Mouse (Mus musculus): ENCODE results near the gene Mrpl34. TPM values are rescaled to one million over a fixed set of nuclear protein-coding genes. Genes with fewer than 3 reads are reported as not detected.

Mrpl34 gene
- polyA plus RNA-seq, 1 experiment from 2014 or later: 191 TPM

DNA sequence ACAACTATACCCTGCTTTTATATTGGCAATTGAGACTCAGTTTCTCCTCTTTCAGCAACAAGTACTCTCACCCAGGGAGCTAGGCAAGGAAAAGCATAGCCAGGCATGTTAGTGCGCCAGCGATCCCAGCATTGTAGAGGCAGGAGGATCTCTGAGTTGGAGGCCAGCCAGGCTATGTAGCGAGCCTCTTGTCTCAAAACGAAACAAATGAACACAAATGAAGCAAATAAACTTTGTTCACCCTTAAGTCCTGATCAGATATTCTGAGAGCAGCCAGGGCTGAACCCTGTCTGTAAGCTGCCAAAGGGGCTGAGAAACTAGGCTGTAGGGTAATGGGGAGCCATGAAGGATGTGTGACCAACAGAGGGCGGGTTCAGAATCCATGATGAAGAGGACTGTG, 31.1 kb downstream of the Mrpl34 start:
- Histone ChIP-seq H3K27ac (ENCODE audit: low read depth) (peak overlapping the region; percentile 57; the same call in 1 of the 2 replicates), H3K36me3 (ENCODE audit: control insufficient read depth, insufficient read depth, low read length) (peaks cover 31% of the 10 kb centered on the region), H3K27me3 (replicated peaks; ENCODE audit: control insufficient read depth, insufficient read depth, low read length) (no peaks in the 10 kb centered on the region), H3K9ac (ENCODE audit: low read length) (no peak overlapping the region), H3K4me3 (ENCODE audit: low read depth, low read length) (no peak overlapping the region), H3K9me3 (ENCODE audit: control insufficient read depth, low read length) (no peaks in the 10 kb centered on the region), H3K4me1 (replicated peaks; ENCODE audit: control insufficient read depth, insufficient read depth, low read length) (peaks cover 26% of the 10 kb centered on the region), H3K4me2 (ENCODE audit: low read length) (no peak overlapping the region)
- no peak for DNase-seq (ENCODE audit: low spot score)
- ATAC-seq (replicated peaks; ENCODE audit: low FRiP score, low TSS enrichment, low read depth): no peak
- WGBS: 88% methylated on average over 5 of the region's 5 CpGs

DNA sequence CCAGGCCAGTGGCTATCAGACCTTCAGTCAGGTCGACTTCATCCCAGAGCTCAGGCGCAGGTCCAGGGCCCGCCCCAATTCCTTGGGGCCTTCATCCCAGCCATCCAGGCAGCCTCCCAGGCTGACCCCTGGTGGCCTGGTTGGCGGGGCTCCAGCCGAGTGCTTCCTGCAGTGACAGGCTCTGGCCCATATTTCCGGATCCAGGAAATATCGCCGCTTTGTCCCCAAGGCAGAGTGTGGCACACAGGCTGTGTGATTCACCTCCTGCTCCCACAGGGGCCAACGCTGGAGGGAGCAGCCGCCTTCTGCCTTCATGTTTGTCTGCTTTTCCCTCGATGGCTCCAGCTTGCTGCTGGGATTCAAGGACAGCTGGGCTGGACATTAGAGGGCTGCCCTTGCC, 31.7 kb downstream of the Mrpl34 start:
- Histone ChIP-seq H3K9me3 (ENCODE audit: control insufficient read depth, low read length) (no peaks in the 10 kb centered on the region), H3K27ac (ENCODE audit: low read depth) (peak overlapping the region; percentile 57), H3K4me3 (ENCODE audit: low read depth, low read length) (no peak overlapping the region), H3K4me1 (replicated peaks; ENCODE audit: control insufficient read depth, insufficient read depth, low read length) (peaks cover 26% of the 10 kb centered on the region), H3K36me3 (ENCODE audit: control insufficient read depth, insufficient read depth, low read length) (peaks cover 26% of the 10 kb centered on the region), H3K9ac (ENCODE audit: low read length) (no peak overlapping the region), H3K4me2 (ENCODE audit: low read length) (no peak overlapping the region), H3K27me3 (replicated peaks; ENCODE audit: control insufficient read depth, insufficient read depth, low read length) (no peaks in the 10 kb centered on the region)
- no peak for ATAC-seq (replicated peaks; ENCODE audit: low FRiP score, low TSS enrichment, low read depth)
- WGBS: 42% methylated on average over 11 of the region's 11 CpGs
- DNase-seq (ENCODE audit: low spot score): no peak

DNA sequence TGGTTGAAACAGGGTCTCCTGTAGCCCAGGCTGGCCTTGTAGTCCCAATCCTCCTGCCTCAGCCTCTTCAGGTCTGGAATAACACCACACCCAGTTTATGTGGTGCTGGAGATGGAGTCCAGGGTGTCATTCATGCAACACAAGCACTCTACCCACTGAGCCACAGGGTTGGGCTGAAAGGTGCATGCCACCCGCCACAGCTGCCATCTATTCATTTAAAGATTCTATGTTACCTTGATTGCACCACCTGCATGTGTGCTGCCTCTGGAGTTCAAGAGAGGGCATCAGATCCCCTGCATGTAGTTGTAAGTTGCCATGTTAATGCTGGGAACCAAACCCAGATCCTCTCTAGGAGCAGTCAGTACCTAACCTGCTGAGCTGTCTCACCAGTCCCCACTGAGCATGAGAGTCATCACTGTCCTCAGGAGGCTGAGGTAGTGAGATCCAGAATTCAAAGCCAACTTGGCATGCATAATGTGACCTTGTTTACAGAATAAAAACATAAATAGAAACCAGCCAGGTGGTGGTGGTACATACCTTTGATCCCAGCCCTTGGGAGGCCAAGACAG, 32.4 kb downstream of the Mrpl34 start:
- Histone ChIP-seq H3K4me1 (replicated peaks; ENCODE audit: control insufficient read depth, insufficient read depth, low read length) (peaks cover 26% of the 10 kb centered on the region), H3K9ac (ENCODE audit: low read length) (no peak overlapping the region), H3K4me2 (ENCODE audit: low read length) (no peak overlapping the region), H3K27ac (ENCODE audit: low read depth) (peak overlapping the region; percentile 57; the same call in 1 of the 2 replicates), H3K36me3 (ENCODE audit: control insufficient read depth, insufficient read depth, low read length) (peaks cover 20% of the 10 kb centered on the region), H3K4me3 (ENCODE audit: low read depth, low read length) (no peak overlapping the region), H3K27me3 (replicated peaks; ENCODE audit: control insufficient read depth, insufficient read depth, low read length) (no peaks in the 10 kb centered on the region), H3K9me3 (ENCODE audit: control insufficient read depth, low read length) (no peaks in the 10 kb centered on the region)
- no peak for DNase-seq (ENCODE audit: low spot score)
- WGBS: 88% methylated on average over 1 of the region's 1 CpGs
- no peak for ATAC-seq (replicated peaks; ENCODE audit: low FRiP score, low TSS enrichment, low read depth)

DNA sequence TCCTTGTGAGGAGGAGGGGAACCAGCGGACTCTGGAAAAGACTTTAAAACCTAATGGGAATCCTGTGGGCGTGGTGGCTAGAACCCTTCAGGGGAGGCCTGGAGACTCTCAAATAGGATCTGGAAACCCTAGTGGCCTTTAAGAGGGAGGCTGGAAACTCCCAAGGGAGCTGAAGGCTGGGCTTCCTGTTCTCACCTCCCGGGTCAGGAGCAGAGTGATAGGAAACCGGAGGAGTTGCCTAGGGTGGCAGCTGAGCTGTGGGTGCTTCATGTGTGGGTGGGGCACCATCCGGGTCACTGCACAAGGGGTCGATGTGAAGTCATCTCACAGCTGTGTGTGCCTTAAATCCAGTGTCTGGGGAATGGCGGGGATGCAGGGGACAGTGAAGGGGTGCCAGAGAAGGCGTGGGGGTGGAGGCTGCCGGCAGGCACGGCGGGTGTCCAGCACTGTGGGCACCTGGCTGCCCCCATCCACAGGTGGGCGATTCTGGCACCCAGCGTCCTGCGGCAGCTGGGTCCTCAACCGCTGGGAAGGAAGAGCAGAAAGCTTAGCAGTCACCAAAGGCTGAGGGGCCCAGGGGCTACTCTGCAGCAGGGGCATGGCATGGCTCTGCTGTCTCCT, 33.2 kb downstream of the Mrpl34 start:
- H3K9ac ChIP-seq (ENCODE audit: low read length): 0 out of 2 replicates have a peak overlapping the region, but pooled peaks have one; percentile 29
- H3K4me3 ChIP-seq (ENCODE audit: low read depth, low read length): no peak overlapping the region
- ATAC-seq (replicated peaks; ENCODE audit: low FRiP score, low TSS enrichment, low read depth) (no peak), DNase-seq (ENCODE audit: low spot score) (no peak)
- H3K4me2 ChIP-seq (ENCODE audit: low read length): no peak overlapping the region
- WGBS: 16% methylated on average over 15 of the region's 15 CpGs
- no peaks in the 10 kb centered on the region for H3K9me3 ChIP-seq (ENCODE audit: control insufficient read depth, low read length)
- H3K4me1 ChIP-seq (replicated peaks; ENCODE audit: control insufficient read depth, insufficient read depth, low read length): peaks cover 26% of the 10 kb centered on the region
- H3K27me3 ChIP-seq (replicated peaks; ENCODE audit: control insufficient read depth, insufficient read depth, low read length): no peaks in the 10 kb centered on the region
- peaks cover 12% of the 10 kb centered on the region for H3K36me3 ChIP-seq (ENCODE audit: control insufficient read depth, insufficient read depth, low read length)
- H3K27ac ChIP-seq (ENCODE audit: low read depth): peak overlapping the region; percentile 43; the same call in 1 of the 2 replicates

DNA sequence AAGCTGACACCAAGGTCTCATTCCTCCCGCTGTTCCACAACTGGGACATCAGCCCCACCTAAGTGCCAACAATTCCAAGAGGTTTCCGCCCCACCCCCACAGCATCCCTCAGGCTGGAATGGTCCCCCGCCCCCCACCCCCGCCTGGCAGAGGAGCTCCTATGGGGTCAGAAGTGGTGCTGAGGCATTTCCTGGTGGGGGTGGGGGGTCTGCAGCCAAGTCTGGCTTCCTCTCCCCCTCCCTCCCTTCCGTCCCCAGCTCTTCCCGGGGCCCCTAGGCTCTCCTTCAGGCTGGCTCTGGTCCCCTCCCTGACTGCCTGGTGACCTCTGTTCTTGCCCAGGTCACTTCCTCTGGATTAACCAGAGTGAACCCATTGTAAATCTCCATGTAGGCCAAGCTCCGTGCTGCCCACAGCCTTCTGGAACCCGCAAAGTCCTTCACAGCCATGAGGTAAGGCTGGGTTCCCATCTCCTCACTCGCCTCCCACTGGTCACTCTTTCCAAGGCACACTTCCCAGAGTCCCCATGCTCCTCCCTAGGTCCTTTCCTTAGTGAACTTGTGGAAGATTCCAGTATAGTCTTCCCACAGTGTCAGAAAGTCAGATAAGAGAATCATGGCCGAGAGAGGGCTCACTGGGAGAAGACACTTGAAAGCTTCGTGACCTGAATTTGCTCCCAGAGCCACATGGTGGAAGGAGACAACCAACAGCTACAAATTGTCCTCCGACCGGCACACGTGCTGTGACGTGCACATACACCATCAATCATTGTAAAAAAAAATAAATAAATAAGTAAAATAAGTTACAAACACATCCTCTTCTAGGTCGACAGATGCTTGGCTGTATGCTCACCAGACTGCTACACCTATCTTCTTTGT, 34.3 kb downstream of the Mrpl34 start:
- no peak for ATAC-seq (replicated peaks; ENCODE audit: low FRiP score, low TSS enrichment, low read depth)
- no peaks in the 10 kb centered on the region for H3K27me3 ChIP-seq (replicated peaks; ENCODE audit: control insufficient read depth, insufficient read depth, low read length)
- peaks cover 5% of the 10 kb centered on the region; the same call in 1 of the 2 replicates for H3K36me3 ChIP-seq (ENCODE audit: control insufficient read depth, insufficient read depth, low read length)
- peaks cover 26% of the 10 kb centered on the region for H3K4me1 ChIP-seq (replicated peaks; ENCODE audit: control insufficient read depth, insufficient read depth, low read length)
- no peak overlapping the region for H3K4me2 ChIP-seq (ENCODE audit: low read length)
- H3K4me3 ChIP-seq (ENCODE audit: low read depth, low read length): no peak overlapping the region
- no peak for DNase-seq (ENCODE audit: low spot score)
- no peak overlapping the region for H3K9ac ChIP-seq (ENCODE audit: low read length)
- WGBS: 23% methylated on average over 16 of the region's 16 CpGs
- H3K9me3 ChIP-seq (ENCODE audit: control insufficient read depth, low read length): no peaks in the 10 kb centered on the region
- H3K27ac ChIP-seq (ENCODE audit: low read depth): 0 out of 2 replicates have a peak overlapping the region, but pooled peaks have one; percentile 1

- ATAC-seq (replicated peaks; ENCODE audit: low FRiP score, low TSS enrichment, low read depth): no peak
- DNase-seq (ENCODE audit: low spot score): no peak
- Histone ChIP-seq H3K4me2 (ENCODE audit: low read length) (no peak overlapping the region), H3K27me3 (replicated peaks; ENCODE audit: control insufficient read depth, insufficient read depth, low read length) (peaks cover 31% of the 10 kb centered on the region), H3K36me3 (ENCODE audit: control insufficient read depth, insufficient read depth, low read length) (no peaks in the 10 kb centered on the region), H3K4me1 (replicated peaks; ENCODE audit: control insufficient read depth, insufficient read depth, low read length) (no peaks in the 10 kb centered on the region), H3K9ac (ENCODE audit: low read length) (no peak overlapping the region), H3K9me3 (ENCODE audit: control insufficient read depth, low read length) (no peaks in the 10 kb centered on the region), H3K27ac (ENCODE audit: low read depth) (no peak overlapping the region), H3K4me3 (ENCODE audit: low read depth, low read length) (no peak overlapping the region)
- WGBS: 81% methylated on average over 4 of the region's 4 CpGs
These were observed 39.6 kb downstream of the Mrpl34 start for GRCm38 (mm10) chr8:71504349-71504748.

- 90% methylated on average over 4 of the region's 4 CpGs for WGBS
- Histone ChIP-seq H3K27me3 (replicated peaks; ENCODE audit: control insufficient read depth, insufficient read depth, low read length) (peaks cover 34% of the 10 kb centered on the region), H3K4me2 (ENCODE audit: low read length) (no peak overlapping the region), H3K4me3 (ENCODE audit: low read depth, low read length) (no peak overlapping the region), H3K36me3 (ENCODE audit: control insufficient read depth, insufficient read depth, low read length) (no peaks in the 10 kb centered on the region), H3K9ac (ENCODE audit: low read length) (no peak overlapping the region), H3K4me1 (replicated peaks; ENCODE audit: control insufficient read depth, insufficient read depth, low read length) (no peaks in the 10 kb centered on the region), H3K9me3 (ENCODE audit: control insufficient read depth, low read length) (no peaks in the 10 kb centered on the region), H3K27ac (ENCODE audit: low read depth) (no peak overlapping the region)
- DNase-seq (ENCODE audit: low spot score) (no peak), ATAC-seq (replicated peaks; ENCODE audit: low FRiP score, low TSS enrichment, low read depth) (no peak)
These were observed 40.6 kb downstream of the Mrpl34 start for GRCm38 (mm10) chr8:71505326-71505725.

GRCm38 (mm10) chr8:71505979-71506378, 41.2 kb downstream of the Mrpl34 start:
- no peak overlapping the region for H3K9ac ChIP-seq (ENCODE audit: low read length)
- no peak overlapping the region for H3K4me3 ChIP-seq (ENCODE audit: low read depth, low read length)
- H3K36me3 ChIP-seq (ENCODE audit: control insufficient read depth, insufficient read depth, low read length): no peaks in the 10 kb centered on the region
- no peak overlapping the region for H3K27ac ChIP-seq (ENCODE audit: low read depth)
- no peaks in the 10 kb centered on the region for H3K4me1 ChIP-seq (replicated peaks; ENCODE audit: control insufficient read depth, insufficient read depth, low read length)
- ATAC-seq (replicated peaks; ENCODE audit: low FRiP score, low TSS enrichment, low read depth): no peak
- no peaks in the 10 kb centered on the region for H3K9me3 ChIP-seq (ENCODE audit: control insufficient read depth, low read length)
- H3K27me3 ChIP-seq (replicated peaks; ENCODE audit: control insufficient read depth, insufficient read depth, low read length): peaks cover 34% of the 10 kb centered on the region
- 73% methylated on average over 4 of the region's 4 CpGs for WGBS
- H3K4me2 ChIP-seq (ENCODE audit: low read length): no peak overlapping the region
- no peak for DNase-seq (ENCODE audit: low spot score)
